Mouse (Mus musculus) lung, postnatal 0 days (tissue): ENCODE data around the gene Nlrc5.

Experiments
- CTCF ChIP-seq: IDR thresholded peaks from 2 replicates; pipeline ENCODE4 v1.5.1; 2016; ENCODE audit warnings: antibody characterized with exemption, mild to moderate bottlenecking
- EP300 ChIP-seq: IDR thresholded peaks from 2 replicates; pipeline ENCODE4 v1.6.1; 2016; ENCODE audit warnings: antibody characterized with exemption, mild to moderate bottlenecking, control low read depth

DNA sequence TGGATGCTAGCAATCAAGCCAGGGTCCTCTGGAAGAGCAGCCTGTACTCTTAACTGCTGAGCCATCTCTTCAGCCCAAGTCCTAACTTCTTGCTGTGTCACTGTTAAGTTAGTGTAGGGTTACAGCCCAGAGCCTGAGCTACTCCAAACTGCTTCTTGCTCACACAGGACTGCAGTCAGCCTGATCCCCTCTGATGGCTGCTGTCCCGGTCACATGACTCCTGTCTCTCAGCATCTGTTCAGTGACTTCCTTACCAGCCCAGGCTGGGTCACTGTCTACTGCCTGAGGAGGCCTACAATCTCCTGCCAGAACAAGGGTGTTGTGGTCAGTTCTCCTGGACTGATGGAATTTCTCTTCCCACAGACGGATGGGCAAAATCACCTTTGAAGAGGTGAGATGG, 18.9 kb upstream of the Nlrc5 start:
- TF ChIP-seq CTCF (no peak), EP300 (no peak)
